Mouse (Mus musculus): ENCODE measurements around the gene Nfia. TPM values are rescaled to one million over a fixed set of nuclear protein-coding genes. Genes with fewer than 3 reads are reported as not detected.
A peak's percentile ranks its signal among the peaks of the same experiment; 100 is the strongest.

Gene Nfia
- total RNA-seq (2022), result 100 to 1,000 TPM; 117 to 145 (median 127) TPM

GRCm38 (mm10) chr4:97772641-97773040 is at the start of gene Nfia:
Gene Nfia, plus strand, starts transcription at chr4:97772734.
- no peak for DNase-seq

- DNase-seq, result no peak
Measured at GRCm38 (mm10) chr4:97723374-97723773, 49.2 kb upstream of the Nfia start.

GRCm38 (mm10) chr4:97728520-97728919 is 44.0 kb upstream of the Nfia start:
- DNase-seq, result no peak

GRCm38 (mm10) chr4:97729999-97730398 is 42.5 kb upstream of the Nfia start:
- DNase-seq, result no peak

- no peak for DNase-seq
Measured at GRCm38 (mm10) chr4:97730416-97730815, 42.1 kb upstream of the Nfia start.

GRCm38 (mm10) chr4:97733392-97733791 is 39.1 kb upstream of the Nfia start:
- no peak for DNase-seq

GRCm38 (mm10) chr4:97743932-97744331 is 28.6 kb upstream of the Nfia start:
- no peak for DNase-seq

- DNase-seq, result peak; percentile 64
Measured at GRCm38 (mm10) chr4:97745296-97746105, 27.0 kb upstream of the Nfia start.

GRCm38 (mm10) chr4:97746106-97746900 is 26.2 kb upstream of the Nfia start:
- DNase-seq, result no peak

GRCm38 (mm10) chr4:97750401-97750800 is 22.1 kb upstream of the Nfia start:
- DNase-seq, result no peak

GRCm38 (mm10) chr4:97751030-97751482 is 21.5 kb upstream of the Nfia start:
- peak; percentile 94 for DNase-seq

GRCm38 (mm10) chr4:97751483-97752251 is 20.9 kb upstream of the Nfia start:
- peak; percentile 74 for DNase-seq

- DNase-seq, result no peak
Measured at GRCm38 (mm10) chr4:97752276-97753010, 20.1 kb upstream of the Nfia start.

- DNase-seq, result no peak
Measured at GRCm38 (mm10) chr4:97753521-97753920, 19.0 kb upstream of the Nfia start.

- DNase-seq, result peak; percentile 86
Measured at GRCm38 (mm10) chr4:97754241-97754640, 18.3 kb upstream of the Nfia start.

GRCm38 (mm10) chr4:97757207-97757977 is 15.1 kb upstream of the Nfia start:
- peak; percentile 71 for DNase-seq

GRCm38 (mm10) chr4:97757978-97758461 is 14.5 kb upstream of the Nfia start:
- no peak for DNase-seq

GRCm38 (mm10) chr4:97758661-97759060 is 13.9 kb upstream of the Nfia start:
- DNase-seq, result no peak

GRCm38 (mm10) chr4:97764616-97765015 is 7.9 kb upstream of the Nfia start:
- DNase-seq, result no peak

- DNase-seq, result no peak
Measured at GRCm38 (mm10) chr4:97765341-97766020, 7.1 kb upstream of the Nfia start.
